Mouse (Mus musculus) thymus, postnatal 36 days (tissue): ENCODE data around the gene Rgs9bp.
A peak's percentile ranks its signal among the peaks of the same experiment; 100 is the strongest.

ENCODE experiments used
- DNase-seq, 2 experiments: peaks; one replicate each; pipeline ENCODE4 v3.0.0; 2022; ENCODE audit warnings: mixed read lengths in 2 of 2

Gene Rgs9bp

DNA sequence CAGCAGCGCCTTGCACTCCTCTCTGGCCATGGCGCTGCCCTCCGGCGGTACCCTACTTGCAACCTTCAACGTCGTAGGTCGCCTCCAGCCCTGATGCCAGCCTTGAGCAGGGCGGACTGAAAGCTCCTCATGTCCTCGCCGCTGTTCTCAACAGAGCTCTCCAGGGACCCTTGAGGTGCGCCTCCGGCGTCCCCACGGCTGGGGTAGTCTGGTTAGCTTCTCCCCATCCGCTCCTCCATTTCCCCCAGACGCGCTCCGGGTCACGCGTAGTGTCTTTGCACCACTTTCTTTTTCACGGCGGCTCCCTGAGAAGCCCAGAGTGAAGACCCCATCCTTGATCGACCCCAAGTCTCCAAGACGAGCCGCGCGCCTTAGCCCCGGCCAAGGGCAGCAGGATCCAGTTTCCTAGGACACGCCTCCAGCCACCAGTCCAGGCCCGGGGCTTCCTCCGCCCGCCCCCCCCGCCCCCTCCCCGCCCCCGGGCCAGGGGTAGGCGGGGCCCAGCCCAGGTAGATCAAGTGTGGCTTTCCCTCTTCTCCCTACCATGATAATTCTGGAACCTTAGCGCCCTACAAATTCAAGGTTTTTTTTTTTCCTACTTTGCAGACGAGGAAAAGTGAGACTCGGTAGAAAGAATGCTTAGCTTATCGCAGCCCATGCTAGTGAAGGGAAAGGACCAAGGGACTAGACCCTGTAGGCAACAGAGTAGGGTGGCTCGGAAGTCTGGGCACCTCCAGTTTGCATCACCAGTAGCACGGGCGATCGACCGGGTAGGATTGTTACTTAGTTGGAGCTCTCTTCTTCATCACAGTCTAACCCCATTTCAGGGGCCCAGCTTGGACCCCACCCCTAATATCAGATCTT, at the start of gene Rgs9bp:
Gene Rgs9bp (minus strand): TSS at position 392 of the 864 bp plus-strand sequence.
- peak; percentile 48 to 57 for DNase-seq

DNA sequence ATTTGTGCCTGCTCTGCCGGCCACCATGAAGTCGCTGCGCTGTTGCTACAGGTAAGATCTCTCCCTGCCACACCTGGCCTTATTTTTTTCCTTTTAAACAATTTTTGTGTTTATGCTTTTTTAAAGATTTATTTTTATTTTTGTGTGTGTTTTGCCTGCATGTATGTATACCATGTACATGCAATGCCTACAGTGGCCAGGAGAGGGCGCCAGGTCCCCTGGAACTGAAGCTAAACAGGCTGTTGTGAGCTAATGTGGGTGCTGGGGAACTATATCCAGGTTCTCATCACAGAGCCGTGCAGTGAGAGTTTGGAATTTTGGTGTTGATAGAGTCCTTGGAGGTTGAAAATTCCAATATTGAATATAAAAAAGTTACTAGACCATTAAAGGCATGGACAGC, 43.1 kb upstream of the Rgs9bp start:
- peak; percentile 29 to 35 for DNase-seq

DNA sequence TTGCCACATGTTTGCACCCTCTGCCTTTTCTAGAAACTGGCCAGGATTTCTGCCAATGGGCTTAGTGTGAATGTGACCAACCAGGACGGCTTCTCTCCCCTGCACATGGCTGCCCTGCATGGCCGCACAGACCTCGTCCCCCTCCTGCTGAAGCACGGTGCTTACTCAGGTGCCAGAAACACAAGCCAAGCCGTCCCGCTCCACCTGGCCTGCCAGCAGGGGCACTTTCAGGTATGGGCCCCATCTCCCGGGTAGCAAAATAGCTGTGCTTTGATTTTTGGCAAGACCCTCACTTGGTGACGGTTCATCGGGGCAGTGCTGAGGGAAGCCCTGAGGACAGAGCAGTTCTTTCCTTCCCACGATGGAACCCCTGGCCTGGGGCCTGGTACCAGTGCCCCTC, 42.0 kb upstream of the Rgs9bp start:
- no peak for DNase-seq

DNA sequence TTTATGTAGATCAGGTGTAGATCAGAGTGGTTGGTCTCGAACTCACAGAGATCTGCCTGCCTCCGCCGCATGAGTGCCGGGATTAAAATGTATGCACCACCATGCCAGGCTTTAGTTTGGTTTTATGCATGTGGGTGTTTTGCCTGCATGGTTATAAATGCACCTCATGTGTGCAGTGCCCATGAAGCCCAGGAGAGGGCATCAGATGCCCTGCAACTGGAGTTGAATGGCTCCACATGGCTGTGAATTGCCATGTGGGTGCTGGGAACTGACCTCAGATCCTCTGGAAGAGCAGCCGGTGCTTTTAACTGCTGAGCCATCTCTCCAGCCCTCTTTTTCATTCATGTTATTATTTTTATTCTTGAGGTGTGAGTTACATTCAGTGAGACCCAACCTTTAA, 40.7 kb upstream of the Rgs9bp start:
- DNase-seq = no peak

DNA sequence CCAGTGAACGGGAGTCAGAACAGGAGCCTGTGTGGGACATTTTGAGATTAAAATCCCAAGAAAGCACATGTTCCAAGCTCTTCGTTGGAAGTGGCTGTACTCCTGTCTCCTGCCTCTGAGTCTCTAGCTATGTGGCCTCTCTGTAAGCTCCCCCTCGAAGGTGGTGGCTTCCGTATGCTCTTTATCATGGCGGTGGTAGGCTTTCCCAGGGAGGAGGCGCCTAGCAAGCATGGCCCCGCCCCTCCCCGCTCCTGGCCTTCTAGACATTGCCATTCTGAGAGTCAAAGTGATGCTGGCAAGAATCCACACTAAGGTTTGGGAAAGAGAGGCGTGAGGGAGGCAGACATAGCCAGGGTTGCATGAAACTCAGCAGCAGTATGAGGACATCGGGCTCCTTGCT, 37.2 kb upstream of the Rgs9bp start:
- DNase-seq = no peak

DNA sequence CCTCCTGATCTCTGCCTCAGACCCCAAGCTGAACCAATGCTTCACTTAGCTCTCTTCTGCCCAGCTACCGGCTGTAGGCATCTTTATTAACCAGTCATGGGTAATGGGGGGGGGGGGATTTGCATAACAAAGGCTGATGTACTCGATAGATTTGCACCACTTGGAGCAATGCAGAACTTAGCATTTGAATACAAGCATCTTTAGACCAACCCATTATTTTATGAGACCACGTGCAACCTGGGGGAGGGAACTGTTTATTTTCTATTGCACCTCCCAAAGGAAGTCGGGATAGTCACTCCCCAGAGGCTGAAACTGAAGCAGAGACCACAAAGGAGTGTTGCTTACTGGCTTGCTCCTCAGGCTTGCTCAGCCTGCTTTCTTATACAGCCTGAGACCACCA, 32.1 kb upstream of the Rgs9bp start:
- DNase-seq = no peak

DNA sequence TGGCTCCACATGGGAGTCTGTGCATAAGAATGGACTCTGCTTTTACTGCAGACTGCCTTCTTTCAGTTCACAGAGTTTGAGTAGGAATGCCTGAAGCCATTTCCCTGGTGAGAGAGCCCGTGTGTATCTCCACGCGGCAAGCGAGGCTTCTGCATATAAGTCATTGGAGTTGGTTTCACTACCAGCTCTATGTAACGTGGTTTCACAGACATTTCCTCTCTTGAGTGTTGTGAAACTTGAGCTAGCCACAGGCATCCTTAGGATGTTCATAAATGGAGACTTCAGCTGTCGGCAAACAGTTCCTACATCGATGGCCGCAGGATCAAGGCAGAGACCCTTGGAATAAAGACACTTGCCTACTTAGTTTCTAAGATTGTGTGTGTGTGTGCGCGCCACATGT, 23.9 kb upstream of the Rgs9bp start:
- no peak for DNase-seq

DNA sequence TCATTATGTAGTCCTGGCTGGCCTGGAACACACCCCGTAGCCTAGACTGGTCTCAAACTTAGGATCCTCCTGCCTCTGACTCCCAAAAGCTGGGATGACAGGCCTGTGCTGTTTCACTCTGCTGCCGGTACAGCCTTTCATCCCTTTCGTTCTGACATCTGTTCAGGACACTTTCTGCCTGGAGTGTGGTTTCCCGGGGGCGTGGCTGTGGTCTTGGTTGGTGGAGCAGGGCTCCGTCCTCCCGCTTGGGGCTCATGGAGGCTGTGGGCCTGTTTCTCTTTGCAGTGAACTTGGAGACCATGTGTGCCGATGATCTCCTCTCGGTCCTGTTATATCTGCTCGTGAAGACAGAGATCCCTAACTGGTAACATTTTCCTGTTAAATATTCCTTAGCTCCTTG, 21.4 kb upstream of the Rgs9bp start:
- no peak for DNase-seq

DNA sequence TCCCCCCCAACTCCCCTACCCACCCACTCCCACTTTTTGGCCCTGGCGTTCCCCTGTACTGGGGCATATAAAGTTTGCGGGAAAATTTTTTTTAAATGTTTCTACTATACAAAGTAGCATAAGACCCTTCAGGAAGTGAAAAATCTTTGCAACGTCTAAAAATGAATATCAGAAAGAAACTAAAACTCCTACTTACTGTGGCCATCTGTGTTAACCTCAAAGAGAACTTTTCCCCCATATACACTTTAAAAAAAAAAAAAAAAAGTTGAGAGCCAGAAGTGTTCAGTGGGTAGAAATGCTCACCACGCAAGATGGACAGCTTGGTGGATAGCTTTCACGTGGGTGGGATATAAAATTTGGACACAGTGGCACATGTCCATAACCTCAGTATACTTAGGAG, 17.4 kb upstream of the Rgs9bp start:
- DNase-seq = no peak

DNA sequence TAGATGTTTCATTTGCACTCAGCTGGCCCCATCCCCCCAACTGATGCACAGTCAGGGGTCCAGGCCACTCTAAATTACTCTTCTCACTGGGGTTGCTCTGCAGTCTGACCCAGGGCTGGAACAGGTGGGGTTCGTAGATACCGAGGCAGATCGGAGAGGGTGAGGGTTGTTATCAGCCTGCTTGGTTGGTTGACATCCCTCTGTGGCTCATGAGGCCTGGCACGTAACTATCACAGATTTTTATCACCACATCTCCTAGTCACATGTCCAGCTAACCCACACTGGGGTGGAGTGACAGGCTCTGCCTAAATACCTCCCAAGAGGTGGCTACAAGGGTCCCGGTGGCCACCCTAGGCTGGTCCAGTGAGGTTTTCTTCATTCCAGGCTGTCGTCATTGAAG, 15.7 kb upstream of the Rgs9bp start:
- DNase-seq = no peak

DNA sequence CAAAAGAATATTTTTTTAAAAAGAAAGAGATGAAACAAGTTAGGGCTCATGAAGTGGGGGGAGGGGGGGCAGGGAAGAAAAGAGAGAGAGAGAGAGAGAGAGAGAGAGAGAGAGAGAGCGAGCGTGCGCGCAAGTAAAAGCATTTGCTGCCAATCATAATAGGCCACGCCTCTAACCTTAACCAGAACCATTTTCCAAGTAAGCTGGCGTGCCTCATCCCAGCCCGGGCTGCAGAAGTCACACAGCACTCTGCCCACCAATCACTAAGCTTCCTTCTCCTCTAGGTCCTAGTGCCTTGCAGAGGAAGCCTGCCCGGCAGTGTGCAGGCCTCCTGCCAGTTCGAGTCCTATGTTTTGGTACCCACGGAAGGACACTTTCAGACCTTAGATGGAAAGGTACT, 14.6 kb upstream of the Rgs9bp start:
- DNase-seq = no peak

DNA sequence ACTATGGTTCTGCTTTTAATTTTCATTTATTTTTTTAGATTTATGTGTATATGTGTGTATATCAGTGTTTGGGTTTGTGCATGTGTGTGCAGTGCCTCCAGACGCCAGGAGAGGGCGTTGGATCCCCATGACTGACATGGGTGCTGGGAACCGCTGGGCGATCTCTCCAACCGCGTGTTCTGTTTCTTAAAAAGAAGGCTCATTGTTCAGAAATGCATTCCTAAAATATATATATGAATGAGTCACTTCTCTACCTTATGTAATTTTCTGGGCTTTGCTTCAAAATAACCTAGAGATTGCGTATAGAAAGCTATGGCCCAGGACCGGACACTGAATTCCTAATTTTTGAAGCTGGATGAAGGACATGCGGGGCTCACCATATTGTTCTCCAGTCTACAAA, 14.1 kb upstream of the Rgs9bp start:
- DNase-seq = no peak

DNA sequence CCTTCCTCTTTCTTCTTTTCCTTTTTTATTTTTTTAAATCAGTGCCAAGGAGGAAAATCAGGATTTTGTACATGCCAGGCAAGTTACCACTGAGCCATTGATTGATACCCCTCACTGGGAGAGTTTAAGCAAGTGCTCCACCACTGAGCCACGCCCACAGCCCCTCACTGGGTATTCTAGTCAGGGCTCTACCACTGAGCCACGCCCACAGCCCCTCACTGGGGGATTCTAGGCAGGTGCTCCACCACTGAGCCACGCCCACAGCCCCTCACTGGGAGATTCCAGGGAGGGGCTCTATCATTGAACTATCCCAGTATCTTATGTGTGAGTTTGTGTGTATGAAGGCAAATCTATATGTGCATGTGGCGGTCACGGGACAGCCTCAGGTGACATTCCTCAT, 8.9 kb upstream of the Rgs9bp start:
- DNase-seq = no peak

DNA sequence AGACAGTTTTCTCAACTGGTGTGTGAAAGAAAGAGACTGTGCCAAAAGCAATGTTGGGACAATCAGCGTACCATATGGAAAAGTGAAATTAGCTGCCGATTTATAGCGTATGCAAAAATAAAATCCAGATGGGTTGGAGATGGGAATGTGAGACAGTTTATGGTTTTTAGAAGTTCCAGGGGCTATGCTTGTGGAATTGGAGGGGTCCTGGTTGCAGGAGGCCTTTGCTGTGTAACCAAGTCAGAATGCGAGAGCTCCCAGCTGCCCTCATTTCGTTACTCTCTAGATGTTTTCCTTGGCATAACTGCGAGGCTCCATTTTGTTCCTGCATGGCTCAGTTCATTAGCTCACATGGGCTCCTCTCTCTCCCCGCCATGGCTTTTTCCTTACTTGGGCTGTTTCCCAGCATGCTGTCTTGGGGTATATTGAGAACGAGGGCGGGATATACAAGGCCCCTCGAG, 5.4 kb upstream of the Rgs9bp start:
- DNase-seq = no peak

DNA sequence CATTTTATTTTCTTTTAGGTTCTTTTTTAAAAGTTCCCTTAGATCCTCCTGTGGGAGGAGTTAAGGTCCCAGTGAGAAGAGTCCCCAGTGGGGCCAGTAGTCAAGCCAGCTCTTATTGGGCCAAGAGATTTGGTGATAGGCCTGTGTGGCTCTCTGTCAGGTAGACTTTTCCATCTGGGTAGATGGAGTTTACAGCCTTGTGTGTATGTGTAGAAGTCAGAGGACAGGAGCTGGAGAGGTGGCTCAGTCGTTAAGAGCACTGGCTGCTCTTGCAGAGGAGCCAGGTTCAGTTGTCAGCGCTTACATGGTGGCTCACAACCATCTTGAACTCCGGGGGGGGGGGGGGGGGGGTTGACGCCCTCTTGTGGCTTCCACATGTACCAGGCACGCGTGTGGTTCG, 4.1 kb upstream of the Rgs9bp start:
- no peak for DNase-seq

DNA sequence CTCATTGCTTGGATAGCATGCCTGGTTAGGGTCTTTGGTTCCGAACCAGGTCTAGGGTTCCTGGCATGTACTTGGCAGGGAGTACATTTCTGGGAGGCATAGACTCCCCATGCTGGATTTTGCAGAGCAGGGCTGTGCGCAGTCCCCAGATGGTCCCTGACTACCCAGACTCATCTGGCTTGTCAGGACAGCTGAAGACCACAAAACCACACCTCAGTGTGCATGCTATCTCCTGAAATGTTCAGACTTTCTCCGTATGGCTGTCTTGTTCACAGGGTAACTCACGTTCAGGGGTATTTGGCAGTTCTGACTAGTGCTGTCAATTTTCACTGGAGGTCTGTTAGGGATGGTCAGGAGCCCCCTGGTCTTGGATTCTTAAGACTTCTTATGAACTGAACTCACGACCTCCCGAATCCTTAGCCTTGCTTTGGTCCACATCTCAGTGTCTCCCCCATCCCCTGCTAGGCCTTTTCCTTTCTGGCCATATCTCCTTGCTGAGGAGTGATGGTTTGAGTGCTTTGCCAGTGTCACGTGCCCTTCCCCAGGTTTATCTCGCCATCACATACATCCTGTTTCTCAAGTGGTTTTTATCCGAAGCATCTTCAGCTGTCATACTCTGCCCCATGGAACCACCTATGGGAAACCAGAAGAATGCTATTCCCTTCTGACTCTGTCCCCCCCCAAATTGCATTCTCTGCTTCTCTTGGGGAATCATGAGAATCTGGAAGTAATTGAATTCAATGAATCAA, 3.5 kb upstream of the Rgs9bp start:
- no peak for DNase-seq

DNA sequence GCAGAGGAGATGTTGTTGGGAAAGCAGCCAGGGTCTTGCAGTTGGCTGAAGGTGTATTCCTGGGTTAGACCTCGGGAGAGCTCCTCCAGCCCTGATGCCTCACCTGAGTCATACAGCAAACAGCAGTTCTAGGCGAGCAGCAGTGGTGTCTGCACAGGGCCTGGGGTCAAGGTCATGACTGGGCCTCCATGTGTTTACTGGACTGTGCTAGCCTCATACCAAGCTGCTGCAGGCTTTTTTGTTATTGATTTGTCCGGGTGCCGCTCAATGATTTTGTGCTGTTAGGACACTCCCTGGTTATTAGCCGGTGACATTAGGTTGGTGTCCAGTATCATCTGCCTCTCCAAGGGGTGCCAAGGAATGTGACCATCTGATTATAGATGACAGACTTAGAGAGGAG, 2.3 kb upstream of the Rgs9bp start:
- no peak for DNase-seq

DNA sequence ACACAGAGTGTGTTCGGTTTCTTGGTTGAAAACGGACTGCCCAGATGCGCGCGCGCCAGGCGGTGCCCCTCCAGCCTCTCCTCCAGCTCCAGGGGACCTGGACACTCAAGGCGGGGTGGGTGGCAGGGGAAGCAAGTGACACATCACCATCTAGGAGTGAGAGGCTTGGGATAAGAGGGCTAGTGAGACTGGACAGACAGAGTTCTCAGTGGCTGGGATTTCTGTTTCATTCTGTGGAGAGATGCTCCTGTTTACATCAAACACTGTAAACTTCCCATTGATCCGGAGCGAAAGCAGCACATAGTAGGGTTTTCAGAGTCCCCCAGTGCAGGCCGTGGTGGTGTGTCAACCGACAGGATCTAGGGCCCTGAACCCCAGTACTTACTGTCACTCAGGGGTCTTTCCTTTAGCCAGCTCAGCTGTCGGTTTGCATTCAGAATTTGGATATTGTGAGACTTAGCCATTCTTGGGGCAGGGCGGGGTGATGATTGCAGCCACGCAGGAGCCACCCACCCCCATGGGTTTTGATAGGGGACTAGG, 1.6 kb upstream of the Rgs9bp start:
- DNase-seq = peak in 1 of 2 experiments; percentile 30

DNA sequence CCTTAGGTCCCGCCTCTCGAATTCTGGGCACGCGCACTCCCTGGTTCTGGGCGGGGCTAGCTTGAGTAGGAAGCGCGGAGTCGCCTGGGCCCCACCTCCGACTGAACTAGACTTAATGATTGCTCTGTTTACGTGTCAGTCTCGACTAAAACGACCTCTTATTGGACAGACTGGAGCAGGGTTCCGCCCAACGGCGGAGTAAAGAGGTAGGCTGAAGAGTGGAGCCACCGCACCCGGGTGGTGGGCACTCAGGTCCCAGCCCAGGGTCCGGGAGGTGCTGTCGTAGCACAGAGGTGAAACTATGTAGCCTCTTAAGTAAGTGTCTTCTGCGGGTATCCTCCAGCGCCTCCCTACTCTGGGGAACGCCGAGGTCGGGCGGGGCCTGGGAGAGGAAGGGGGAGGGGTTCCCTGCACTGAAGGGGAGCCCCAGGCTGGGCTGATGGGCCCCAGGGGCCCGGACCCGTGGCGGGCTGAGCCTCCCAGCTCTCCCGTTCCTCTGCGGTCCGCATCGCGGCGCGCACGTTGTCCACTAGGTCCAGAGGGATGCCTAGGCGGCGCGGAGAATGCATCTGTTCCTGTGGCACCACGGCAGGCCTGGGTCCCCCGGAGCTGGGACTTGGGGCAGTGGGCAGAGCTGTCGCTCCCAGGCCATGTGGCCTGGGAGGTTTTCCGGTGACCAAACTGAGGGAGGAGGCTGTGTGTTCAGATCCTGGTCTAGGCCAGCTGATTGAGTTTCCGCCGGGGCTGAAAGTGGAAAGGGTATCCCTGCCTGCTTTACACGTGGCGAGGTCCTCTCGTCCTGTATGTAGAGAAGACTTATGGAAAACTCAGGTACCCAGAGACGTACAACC, 898 bp upstream of the Rgs9bp start, which contains the start of gene Ankrd27:
Gene Ankrd27 (plus strand): TSS at position 190 of the 851 bp plus-strand sequence.
- DNase-seq = peak; percentile 95

DNA sequence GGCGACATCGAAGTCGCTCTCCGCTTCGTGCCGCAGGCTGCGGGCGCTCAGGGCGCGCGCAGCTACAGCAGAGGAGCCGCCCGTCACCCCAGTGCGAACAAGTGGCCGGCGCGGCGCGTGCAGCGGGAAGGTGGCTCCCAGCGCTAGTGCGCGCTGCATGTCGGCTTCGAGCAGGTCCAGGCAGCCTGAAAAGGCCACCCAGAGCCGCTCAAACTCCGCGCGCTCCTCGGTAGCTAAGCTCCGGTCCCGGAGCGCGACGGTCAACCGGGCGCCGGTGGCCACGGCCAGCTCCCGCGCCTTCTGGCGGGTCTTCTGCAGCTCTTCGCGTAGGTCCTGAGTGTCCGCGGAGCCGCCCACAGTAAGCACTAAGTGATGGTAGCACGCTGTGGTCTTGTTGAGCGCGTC, 594 bp downstream of the Rgs9bp start:
- peak; percentile 25 to 41 for DNase-seq

DNA sequence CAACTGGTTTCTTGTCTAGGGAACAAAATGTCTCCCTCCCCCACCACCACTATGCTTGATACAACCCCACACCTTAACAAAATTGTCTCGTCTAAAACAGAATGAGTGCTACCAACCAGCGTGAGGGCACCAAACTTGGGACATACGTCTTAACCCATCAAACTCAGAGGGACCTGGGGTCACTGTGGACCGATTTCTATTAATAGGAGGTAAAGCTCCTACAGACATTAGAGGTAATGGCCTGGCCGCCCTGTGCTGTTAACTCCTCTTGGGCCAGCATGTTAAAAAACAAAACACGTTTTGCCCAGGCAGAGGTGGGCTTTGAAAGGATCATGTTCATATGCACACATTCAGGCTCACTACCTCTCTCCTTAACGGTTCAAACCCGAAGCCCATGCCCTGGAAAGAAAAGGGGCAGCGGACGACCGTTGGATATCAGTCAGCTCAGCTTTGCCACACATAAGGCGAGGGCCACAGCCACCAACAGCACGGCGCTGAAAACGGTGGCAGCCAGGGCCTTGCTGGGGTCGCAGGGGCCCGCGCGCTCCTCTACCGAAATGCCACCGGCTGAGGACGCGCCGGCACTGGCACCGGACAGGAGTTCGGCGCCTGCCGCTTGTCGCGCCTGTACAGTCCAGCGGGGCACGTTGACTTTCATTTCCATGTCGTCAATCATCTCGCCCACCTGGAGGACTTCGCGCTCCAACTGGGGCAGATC, 1.2 kb downstream of the Rgs9bp start:
- DNase-seq = no peak

DNA sequence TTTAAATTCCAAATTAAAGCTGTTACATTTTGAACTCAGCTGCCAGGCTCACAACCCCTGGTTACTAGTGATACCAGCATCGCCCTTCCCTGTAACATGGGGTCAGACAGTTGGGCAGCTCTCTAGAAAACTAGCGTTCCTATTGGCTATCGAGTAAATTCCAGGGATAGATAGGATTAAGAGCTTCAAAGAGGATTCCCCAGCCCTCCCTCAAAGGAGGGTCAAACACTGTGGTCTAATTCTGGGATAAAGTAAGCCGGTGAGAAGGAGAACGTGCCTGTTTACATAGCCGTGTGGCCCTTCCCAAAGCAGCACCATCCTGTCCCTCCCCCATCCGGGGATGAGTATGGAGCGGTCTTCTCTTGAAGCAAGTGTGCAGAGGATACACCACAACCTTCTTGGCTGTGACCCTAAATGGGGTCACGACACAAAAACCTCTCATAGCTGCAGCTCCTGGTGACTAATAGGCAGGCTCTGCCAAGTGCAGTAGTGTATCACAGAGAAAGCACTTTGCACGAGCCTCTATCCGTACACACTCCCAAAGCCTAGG, 1.8 kb downstream of the Rgs9bp start:
- no peak for DNase-seq
